Mouse (Mus musculus): ENCODE measurements around the gene Pfn3. TPM values are rescaled to one million over a fixed set of nuclear protein-coding genes. Genes with fewer than 3 reads are reported as not detected.

The Pfn3 gene
- 3.0 TPM for polyA plus RNA-seq (2014; fragmentation: Illumina TruSeq; extraction: RNeasy Lipid Tissue Mini Kit (QIAGEN cat#74804); ENCODE audit: low read depth, low replicate concordance)

DNA sequence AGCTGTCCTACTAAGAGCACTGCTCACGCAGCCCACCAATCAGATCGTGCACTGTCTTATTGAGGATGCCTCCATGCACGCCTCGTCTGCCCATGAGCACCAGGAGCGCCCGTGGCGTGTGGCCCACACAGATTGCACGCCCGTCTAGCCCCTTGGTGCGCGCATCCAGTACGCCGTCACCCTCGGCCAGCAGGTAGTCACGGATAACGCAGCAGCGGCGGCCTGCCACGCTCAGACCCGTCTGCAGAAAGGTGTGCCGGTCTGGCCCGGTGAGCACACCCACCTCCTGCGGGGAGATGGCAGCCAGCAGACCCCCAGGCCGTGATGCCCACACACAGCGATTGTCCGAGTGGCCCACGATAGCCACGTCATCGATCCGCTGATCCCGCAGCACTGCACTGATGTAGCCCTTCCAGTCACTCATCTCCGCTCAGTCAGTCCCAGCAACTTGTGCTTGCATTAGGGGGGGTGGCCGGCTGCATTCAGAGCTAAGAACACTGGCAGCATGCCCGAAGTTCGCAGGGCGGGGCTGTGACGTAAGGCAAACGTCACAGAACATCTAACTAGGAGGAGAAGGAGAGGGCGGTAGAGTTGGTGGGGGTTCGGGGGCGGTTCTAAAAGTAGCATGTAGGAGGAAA lies at the start of gene Pfn3:
Gene Pfn3 (minus strand): TSS at position 490 of the 638 bp plus-strand sequence.

DNA sequence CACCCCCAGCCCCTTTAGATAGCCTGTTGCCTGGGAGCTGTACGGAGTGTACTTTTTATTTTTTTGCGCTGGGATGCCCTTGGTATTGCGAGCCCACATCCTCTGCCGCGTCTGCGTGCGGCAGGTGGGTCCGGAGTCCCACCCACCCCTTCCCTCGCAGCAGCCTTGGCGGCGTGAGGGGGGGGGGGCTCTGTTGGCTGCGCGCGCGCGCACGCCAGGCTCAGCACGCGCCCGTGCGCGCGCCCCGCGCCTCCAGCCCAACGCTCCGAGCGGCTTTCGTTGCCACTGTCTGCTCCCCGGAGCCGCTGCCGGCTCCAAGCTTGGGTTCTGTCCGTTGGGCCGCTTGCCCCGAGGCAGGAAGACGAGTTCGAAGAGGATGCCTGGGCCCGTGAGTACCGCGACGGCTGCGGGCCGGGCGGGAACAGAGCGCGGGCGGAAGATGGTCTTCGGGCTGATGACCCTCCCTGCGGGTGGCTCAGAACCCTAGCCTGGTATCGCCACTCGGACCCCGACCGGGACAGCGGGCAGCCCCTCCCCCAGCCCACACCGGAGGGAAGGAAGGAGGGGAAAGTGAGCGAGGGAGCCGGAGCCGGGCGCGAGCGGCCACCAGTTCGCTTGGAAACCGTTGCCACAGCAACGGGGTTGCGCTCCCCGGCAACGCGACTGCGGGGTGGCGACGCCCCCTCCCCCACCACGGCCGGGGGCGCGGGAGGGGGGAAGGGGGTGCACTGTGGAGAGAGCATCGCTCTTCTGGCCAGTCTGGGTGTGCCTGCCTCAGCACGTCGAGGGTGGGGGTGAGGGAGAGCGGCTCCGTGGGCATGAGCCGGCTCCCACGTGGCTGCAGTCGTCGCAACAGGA lies 49.2 kb upstream of the Pfn3 start, which contains the start of gene Prr7:
Gene Prr7 (plus strand): TSS at position 241 of the 858 bp plus-strand sequence.

DNA sequence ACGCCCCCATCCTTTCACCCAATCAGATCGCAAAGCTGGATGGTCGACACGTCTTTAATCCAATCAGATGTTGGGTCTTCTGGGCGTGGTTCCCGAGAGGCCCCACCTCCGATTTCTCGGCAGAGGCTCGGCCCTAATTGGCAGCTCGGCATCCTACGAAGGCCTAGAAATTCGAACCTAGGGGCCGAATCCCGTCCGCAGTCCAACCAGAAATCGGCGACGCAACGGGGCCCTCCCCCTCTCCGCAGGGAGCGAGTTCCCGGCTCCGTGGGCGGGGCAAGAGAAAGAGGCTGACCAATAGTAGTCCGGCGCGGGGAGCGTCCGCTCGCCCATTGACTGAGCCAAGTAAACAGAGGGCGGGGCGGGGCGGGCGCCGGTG lies 29.9 kb upstream of the Pfn3 start, which contains the start of gene Grk6:
Gene Grk6 (plus strand): TSS at position 136 of the 379 bp plus-strand sequence.

GRCm38 (mm10) chr13:55426613-55427012 lies 11.6 kb upstream of the Pfn3 start, which contains the start of gene F12:
Gene F12, minus strand, starts transcription at chr13:55426793.

DNA sequence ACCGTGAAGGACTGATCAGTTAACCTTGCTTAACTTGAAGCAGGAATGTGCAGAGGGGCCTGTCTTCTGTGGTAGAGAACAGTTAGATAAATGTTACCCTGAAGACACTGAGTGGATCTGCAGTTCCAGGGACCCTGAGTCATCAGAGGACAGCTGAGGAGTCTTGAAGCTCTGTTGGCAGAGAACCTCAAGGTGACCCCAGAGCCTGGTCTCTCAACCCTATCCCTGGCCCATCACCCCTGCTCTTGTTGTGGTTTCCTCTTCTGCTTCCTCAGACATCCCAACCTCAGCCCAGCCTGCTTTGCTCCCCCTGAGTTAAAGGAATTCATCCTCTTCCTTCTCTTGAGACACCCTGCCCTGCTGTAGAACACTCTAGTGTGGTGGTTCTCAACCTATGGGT lies 16.9 kb downstream of the Pfn3 start, which contains the start of gene Slc34a1:
Gene Slc34a1 (plus strand): TSS at position 100 of the 400 bp plus-strand sequence.

GRCm38 (mm10) chr13:55369531-55370114 lies 45.4 kb downstream of the Pfn3 start, which contains the start of gene Rgs14:
Gene Rgs14, plus strand, starts transcription at chr13:55369732.

Other genes starting within 250 kb of the Pfn3 start
- 36.5 TPM for gene Nsd1, start 205.4 kb downstream of the Pfn3 start, polyA plus RNA-seq (2014; fragmentation: Illumina TruSeq; extraction: RNeasy Lipid Tissue Mini Kit (QIAGEN cat#74804); ENCODE audit: low read depth, low replicate concordance)
- gene Prelid1, start 94.7 kb downstream of the Pfn3 start, polyA plus RNA-seq (2014; fragmentation: Illumina TruSeq; extraction: RNeasy Lipid Tissue Mini Kit (QIAGEN cat#74804); ENCODE audit: low read depth, low replicate concordance): 161 TPM
- gene Rab24, start 93.3 kb downstream of the Pfn3 start, polyA plus RNA-seq (2014; fragmentation: Illumina TruSeq; extraction: RNeasy Lipid Tissue Mini Kit (QIAGEN cat#74804); ENCODE audit: low read depth, low replicate concordance): 67.2 TPM
- 1.2 TPM for gene Mxd3, start 85.4 kb downstream of the Pfn3 start, polyA plus RNA-seq (2014; fragmentation: Illumina TruSeq; extraction: RNeasy Lipid Tissue Mini Kit (QIAGEN cat#74804); ENCODE audit: low read depth, low replicate concordance)
- 250 TPM for gene Lman2, start 52.4 kb downstream of the Pfn3 start, polyA plus RNA-seq (2014; fragmentation: Illumina TruSeq; extraction: RNeasy Lipid Tissue Mini Kit (QIAGEN cat#74804); ENCODE audit: low read depth, low replicate concordance)
- 2.2 TPM for gene Rgs14, start 45.5 kb downstream of the Pfn3 start, polyA plus RNA-seq (2014; fragmentation: Illumina TruSeq; extraction: RNeasy Lipid Tissue Mini Kit (QIAGEN cat#74804); ENCODE audit: low read depth, low replicate concordance)
- gene Slc34a1, start 17.0 kb downstream of the Pfn3 start, polyA plus RNA-seq (2014; fragmentation: Illumina TruSeq; extraction: RNeasy Lipid Tissue Mini Kit (QIAGEN cat#74804); ENCODE audit: low read depth, low replicate concordance): 0.87 TPM
- not detected for gene F12, start 11.6 kb upstream of the Pfn3 start, polyA plus RNA-seq (2014; fragmentation: Illumina TruSeq; extraction: RNeasy Lipid Tissue Mini Kit (QIAGEN cat#74804); ENCODE audit: low read depth, low replicate concordance)
- 30.4 TPM for gene Grk6, start 29.8 kb upstream of the Pfn3 start, polyA plus RNA-seq (2014; fragmentation: Illumina TruSeq; extraction: RNeasy Lipid Tissue Mini Kit (QIAGEN cat#74804); ENCODE audit: low read depth, low replicate concordance)
- gene Prr7, start 49.0 kb upstream of the Pfn3 start, polyA plus RNA-seq (2014; fragmentation: Illumina TruSeq; extraction: RNeasy Lipid Tissue Mini Kit (QIAGEN cat#74804); ENCODE audit: low read depth, low replicate concordance): 1.1 TPM
- 17.8 TPM for gene Dbn1, start 72.9 kb upstream of the Pfn3 start, polyA plus RNA-seq (2014; fragmentation: Illumina TruSeq; extraction: RNeasy Lipid Tissue Mini Kit (QIAGEN cat#74804); ENCODE audit: low read depth, low replicate concordance)
- gene Pdlim7, start 98.4 kb upstream of the Pfn3 start, polyA plus RNA-seq (2014; fragmentation: Illumina TruSeq; extraction: RNeasy Lipid Tissue Mini Kit (QIAGEN cat#74804); ENCODE audit: low read depth, low replicate concordance): 31.4 TPM
- 3.3 TPM for gene Dok3, start 114.1 kb upstream of the Pfn3 start, polyA plus RNA-seq (2014; fragmentation: Illumina TruSeq; extraction: RNeasy Lipid Tissue Mini Kit (QIAGEN cat#74804); ENCODE audit: low read depth, low replicate concordance)
- gene Ddx41, start 121.4 kb upstream of the Pfn3 start, polyA plus RNA-seq (2014; fragmentation: Illumina TruSeq; extraction: RNeasy Lipid Tissue Mini Kit (QIAGEN cat#74804); ENCODE audit: low read depth, low replicate concordance): 26.7 TPM
- 57.3 TPM for gene Fam193b, start 155.9 kb upstream of the Pfn3 start, polyA plus RNA-seq (2014; fragmentation: Illumina TruSeq; extraction: RNeasy Lipid Tissue Mini Kit (QIAGEN cat#74804); ENCODE audit: low read depth, low replicate concordance)
- gene Tmed9, start 158.5 kb upstream of the Pfn3 start, polyA plus RNA-seq (2014; fragmentation: Illumina TruSeq; extraction: RNeasy Lipid Tissue Mini Kit (QIAGEN cat#74804); ENCODE audit: low read depth, low replicate concordance): 248 TPM
- 15.1 TPM for gene B4galt7, start 184.7 kb upstream of the Pfn3 start, polyA plus RNA-seq (2014; fragmentation: Illumina TruSeq; extraction: RNeasy Lipid Tissue Mini Kit (QIAGEN cat#74804); ENCODE audit: low read depth, low replicate concordance)
- 39.3 TPM for gene Caml, start 207.8 kb upstream of the Pfn3 start, polyA plus RNA-seq (2014; fragmentation: Illumina TruSeq; extraction: RNeasy Lipid Tissue Mini Kit (QIAGEN cat#74804); ENCODE audit: low read depth, low replicate concordance)
- 30.5 TPM for gene Ddx46, start 219.8 kb upstream of the Pfn3 start, polyA plus RNA-seq (2014; fragmentation: Illumina TruSeq; extraction: RNeasy Lipid Tissue Mini Kit (QIAGEN cat#74804); ENCODE audit: low read depth, low replicate concordance)

Measured in adipose tissue, adult 10 weeks (tissue).